In the genomic region with DNA sequence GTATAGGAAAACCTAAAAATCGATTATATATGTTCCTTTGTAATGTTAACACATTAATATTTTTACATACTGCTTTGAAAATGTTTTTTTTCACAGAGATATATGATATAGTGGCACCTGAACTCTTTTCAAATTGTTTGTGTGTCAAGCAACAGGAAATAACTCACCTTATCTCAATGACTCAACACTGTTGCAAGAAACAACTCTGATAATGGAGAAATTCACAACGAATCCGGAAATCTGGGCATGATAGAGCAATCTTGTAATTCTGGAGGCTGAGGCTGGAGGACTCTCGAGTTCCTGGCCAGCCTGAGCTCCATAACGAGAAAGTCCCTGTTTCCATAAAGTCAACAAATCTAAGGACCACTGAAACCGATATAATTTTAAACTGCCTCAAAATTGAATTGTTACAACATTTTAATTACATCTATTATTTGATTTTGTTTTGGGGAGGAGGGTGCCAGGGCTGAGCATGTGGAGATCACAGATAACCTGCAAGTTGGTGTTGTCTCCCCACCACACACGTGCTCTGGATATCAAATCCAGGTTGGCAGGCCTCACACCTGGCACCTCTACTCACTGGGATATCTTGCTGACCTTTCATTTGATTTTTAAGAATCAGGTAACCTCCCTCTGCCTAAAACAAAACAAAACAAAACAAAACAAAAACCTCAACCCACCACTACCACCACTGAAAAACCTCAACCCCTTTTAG, we compare ENCODE assay signal across 21 mouse cellular contexts. TPM values are rescaled to one million over a fixed set of nuclear protein-coding genes. Genes with fewer than 3 reads are reported as not detected.
A peak's percentile ranks its signal among the peaks of the same experiment; 100 is the strongest.
DNase-seq lines count a peak whose midpoint lies in the region; ATAC-seq and TF ChIP-seq lines count a peak whose summit lies in the region.
"Had no signal": no experiment of that assay in that cellular context is flagged by ENCODE, and none has a peak within 500 bp of the region (broad histone marks: within the 10 kb centered on the region; RNA-seq: fewer than 3 reads in every experiment).

No protein-coding gene starts in this region.

- H3K9me3 ChIP-seq in heart, embryonic 14.5 days (ENCODE audit: control insufficient read depth, low read length): no peaks in the 10 kb centered on the region
- H3K9me3 ChIP-seq in liver, embryonic 13.5 days (replicated peaks): no peaks in the 10 kb centered on the region

- ATAC-seq in heart, embryonic 14.5 days (ENCODE audit: insufficient number of reproducible peaks, insufficient read depth, low FRiP score, low read depth): no peak
- no peak for ATAC-seq in liver, embryonic 13.5 days (ENCODE audit: low read depth)
- ATAC-seq: CD4-positive, CD25-positive, alpha-beta regulatory T cell, adult 4 months; forebrain, embryonic 14.5 days had no signal

- H3K9ac ChIP-seq in heart, embryonic 14.5 days (ENCODE audit: low read length): no peak overlapping the region
- peak overlapping the region; percentile 93 for H3K9ac ChIP-seq in liver, embryonic 13.5 days

- peaks cover 18 to 44% of the 10 kb centered on the region in 2 experiments for H3K4me1 ChIP-seq in heart, embryonic 14.5 days (ENCODE audit: control insufficient read depth in 2 of 2, insufficient read depth in 2 of 2, low read length in 2 of 2)
- peaks cover 4% of the 10 kb centered on the region for H3K4me1 ChIP-seq in testis, adult 2 months (ENCODE audit: control insufficient read depth, insufficient read depth, low read length)
- H3K4me1 ChIP-seq in liver, embryonic 13.5 days (replicated peaks): peaks cover 80% of the 10 kb centered on the region

- H3K27ac ChIP-seq in heart, embryonic 14.5 days (replicated peaks in 1 of 2; ENCODE audit: control insufficient read depth in 1 of 2, insufficient read depth in 1 of 2, low read depth in 2 of 2, low read length in 2 of 2): peak overlapping the region in 1 of 2 experiments; percentile 1; a peak in 2 of 4 replicates
- peak overlapping the region; percentile 27; the same call in 1 of the 2 replicates for H3K27ac ChIP-seq in testis, adult 2 months (ENCODE audit: control insufficient read depth, insufficient read depth, low read depth, low read length)
- H3K27ac ChIP-seq in liver, embryonic 13.5 days: peak overlapping the region; percentile 99

- no peak for DNase-seq in heart, adult 8-10 months (ENCODE audit: low spot score)
- no peak for DNase-seq in testis, postnatal 10 days (ENCODE audit: low spot score)
- DNase-seq in liver, embryonic 13.5 days: no peak
- DNase-seq in right cerebral cortex, adult 2 months (ENCODE audit: low spot score in 2 of 2): no peak
- DNase-seq in neural tube, embryonic 10.5 days (ENCODE audit: extremely low spot score, low spot score): no peak
- no peak for DNase-seq in urinary bladder, postnatal 25 days (ENCODE audit: low spot score)
- DNase-seq: adrenal gland, postnatal 36 days; cerebellum, adult 9-11 months; gastrocnemius, postnatal 10 days; heart, postnatal 4 days; lung, adult 2 months; lung, postnatal 4 days; midbrain, embryonic 14.5 days; right cerebral cortex, postnatal 25 days had no signal

- H3K4me3 ChIP-seq in heart, embryonic 14.5 days (ENCODE audit: control insufficient read depth in 1 of 2, insufficient read depth in 1 of 2, low read depth in 1 of 2, low read length in 2 of 2): no peak overlapping the region; a peak in 1 of 4 replicates
- H3K4me3 ChIP-seq in testis, adult 2 months (ENCODE audit: control insufficient read depth, low read depth, low read length): no peak overlapping the region
- peak overlapping the region; percentile 83 for H3K4me3 ChIP-seq in liver, embryonic 13.5 days (replicated peaks)

- peak overlapping the region; percentile 26; the same call in 1 of the 2 replicates for H3K4me2 ChIP-seq in heart, embryonic 14.5 days (ENCODE audit: low read length)
- H3K4me2 ChIP-seq in liver, embryonic 13.5 days: peak overlapping the region; percentile 80

- 64% methylated on average over 7 of the region's 7 CpGs for WGBS in heart, embryonic 14.5 days
- 23% methylated on average over 7 of the region's 7 CpGs for WGBS in liver, embryonic 13.5 days (ENCODE audit: insufficient replicate concordance)

- H3K36me3 ChIP-seq in heart, embryonic 14.5 days (ENCODE audit: control insufficient read depth, insufficient read depth, low read length): no peaks in the 10 kb centered on the region
- H3K36me3 ChIP-seq in testis, adult 2 months (ENCODE audit: control insufficient read depth, insufficient read depth, low read length): no peaks in the 10 kb centered on the region
- peaks cover 13% of the 10 kb centered on the region for H3K36me3 ChIP-seq in liver, embryonic 13.5 days

- TF ChIP-seq CTCF in testis, adult 2 months (IDR thresholded peaks at IDR 0.05; ENCODE audit: control insufficient read depth, insufficient read depth, insufficient replicate concordance, low read depth, low read length): no peak

- TF ChIP-seq POLR2A in testis, adult 2 months (IDR thresholded peaks at IDR 0.05; ENCODE audit: control insufficient read depth, low read depth, low read length): no peak

- no peaks in the 10 kb centered on the region for H3K27me3 ChIP-seq in heart, embryonic 14.5 days (ENCODE audit: control insufficient read depth, insufficient read depth, low read length)
- H3K27me3 ChIP-seq in testis, adult 2 months (ENCODE audit: control insufficient read depth, insufficient read depth, low read length): no peaks in the 10 kb centered on the region
- H3K27me3 ChIP-seq in liver, embryonic 13.5 days: no peaks in the 10 kb centered on the region

RNA-seq across cellular contexts. Expression of gene Nt5c3, which starts 4.2 kb away (rescaled TPM):
- 72.8 and 74.8 TPM in 2 replicates for polyA plus RNA-seq in heart, embryonic 14.5 days (2014; fragmentation: Nextera tagmentation; extraction: Ambion mirVana)
- total RNA-seq in heart, adult 8-10 months (2022): 10 to 100 TPM; 71.9 to 85.2 (median 79.4) TPM
- polyA plus RNA-seq in testis, adult 2 months (2012; rRNA removed): 4.8 and 7.4 TPM in 2 replicates
- polyA plus RNA-seq in liver, embryonic 13.5 days (2015; fragmentation: Nextera tagmentation; extraction: Ambion mirVana): 244 and 274 TPM in 2 replicates

RNA-seq across cellular contexts. Expression of gene Vmn1r4, which starts 4.3 kb away (rescaled TPM):
- polyA plus RNA-seq in heart, embryonic 14.5 days (2014; fragmentation: Nextera tagmentation; extraction: Ambion mirVana): 0.09 and 0.19 TPM in 2 replicates
- under 1 TPM in 1 of 4 experiments, not detected in 3; 0.22 TPM for total RNA-seq in heart, adult 8-10 months (2022)
- polyA plus RNA-seq in testis, adult 2 months (2012; rRNA removed): 0.75 and 0.90 TPM in 2 replicates
- polyA plus RNA-seq in liver, embryonic 13.5 days (2015; fragmentation: Nextera tagmentation; extraction: Ambion mirVana): 0.15 and 0.19 TPM in 2 replicates

RNA-seq across cellular contexts. Expression of gene Vmn1r5, which starts 50.6 kb away (rescaled TPM):
- not detected in 2 replicates for polyA plus RNA-seq in heart, embryonic 14.5 days (2014; fragmentation: Nextera tagmentation; extraction: Ambion mirVana)
- total RNA-seq in heart, adult 8-10 months (2022): not detected
- 0.10 TPM in 1 of 2 replicates, not detected in the other for polyA plus RNA-seq in testis, adult 2 months (2012; rRNA removed)
- not detected in 2 replicates for polyA plus RNA-seq in liver, embryonic 13.5 days (2015; fragmentation: Nextera tagmentation; extraction: Ambion mirVana)
- total RNA-seq: adrenal gland, postnatal 36 days; gastrocnemius, postnatal 10 days; heart, postnatal 4 days; layer of hippocampus, postnatal 14 days; left cerebral cortex, postnatal 25 days had no signal
- polyA plus RNA-seq: CD4-positive, CD25-positive, alpha-beta regulatory T cell, adult 4 months; forebrain, embryonic 14.5 days; lung, adult 2 months; midbrain, embryonic 14.5 days; thymus, postnatal 0 days had no signal
